Mouse (Mus musculus) kidney, postnatal 0 days (tissue): ENCODE measurements around the gene Ccl6. TPM values are rescaled to one million over a fixed set of nuclear protein-coding genes. Genes with fewer than 3 reads are reported as not detected.

ENCODE experiments used
- ATAC-seq: fragments of 200-750 bp; cut with Nextera tagmentation; replicated peaks from 2 replicates; pipeline ENCODE4 v1.8.0; 2017; ENCODE audit warnings: low read depth, moderate number of reproducible peaks, moderate TSS enrichment, moderate library complexity; ENCODE audit not compliant: low FRiP score
- DNase-seq: peaks from one replicate; pipeline ENCODE4 v3.0.0-alpha.2; 2016; ENCODE audit warnings: low spot score
- H3K27ac ChIP-seq: fragments of 300-500 bp; sonication (generic); 2 replicates; pipeline ENCODE4 v1.5.1; 2014; ENCODE audit warnings: mild to moderate bottlenecking
- H3K27me3 ChIP-seq: fragments of 300-500 bp; sonication (generic); 2 replicates; pipeline ENCODE4 v1.6.1; 2014; ENCODE audit warnings: low read length, mixed read lengths; ENCODE audit not compliant: insufficient read depth
- H3K36me3 ChIP-seq: fragments of 300-500 bp; sonication (generic); 2 replicates; pipeline ENCODE4 v1.6.1; 2014; ENCODE audit warnings: low read length, mixed read lengths; ENCODE audit not compliant: insufficient read depth
- H3K4me1 ChIP-seq: fragments of 300-500 bp; sonication (generic); replicated peaks from 2 replicates; pipeline ENCODE4 v1.6.1; 2014; ENCODE audit warnings: antibody characterized with exemption, low read length, mixed read lengths; ENCODE audit not compliant: insufficient read depth
- H3K4me2 ChIP-seq: fragments of 300-500 bp; sonication (generic); 2 replicates; pipeline ENCODE4 v1.6.1; 2014; ENCODE audit warnings: mild to moderate bottlenecking, low read length, moderate library complexity, mixed read lengths
- H3K4me3 ChIP-seq: fragments of 300-500 bp; sonication (generic); replicated peaks from 2 replicates; pipeline ENCODE4 v1.5.1; 2014; ENCODE audit warnings: low read depth, low read length
- H3K9ac ChIP-seq: fragments of 300-500 bp; sonication (generic); 2 replicates; pipeline ENCODE4 v1.6.1; 2014; ENCODE audit warnings: low read depth, low read length
- H3K9me3 ChIP-seq: fragments of 300-500 bp; sonication (generic); replicated peaks from 2 replicates; pipeline ENCODE4 v1.6.1; 2016; ENCODE audit warnings: low read length, inconsistent platforms, mixed read lengths
- CTCF ChIP-seq: IDR thresholded peaks from 2 replicates; pipeline ENCODE4 v1.5.1; 2016; ENCODE audit warnings: antibody characterized with exemption, low read depth, mild to moderate bottlenecking, moderate library complexity
- WGBS: fragments of 180-500 bp; shearing (Covaris S2); extraction: QIAGEN DNeasy Blood & Tissue Kit; methylation state at CpG from one replicate; pipeline ENCODE4 v1.1.7; 2014; 5-methylcytosine and 5-hydroxymethylcytosine counted together
- polyA plus RNA-seq: library from polyadenylated mRNA; unstranded; fragments of >200 nt; fragmentation: Nextera tagmentation; extraction: Ambion mirVana; gene quantifications from 2 replicates; pipeline ENCODE4 v1.2.1, GENCODE M21; 2015

Ccl6 gene
- polyA plus RNA-seq = 9.5 and 12.0 TPM in 2 replicates

DNA sequence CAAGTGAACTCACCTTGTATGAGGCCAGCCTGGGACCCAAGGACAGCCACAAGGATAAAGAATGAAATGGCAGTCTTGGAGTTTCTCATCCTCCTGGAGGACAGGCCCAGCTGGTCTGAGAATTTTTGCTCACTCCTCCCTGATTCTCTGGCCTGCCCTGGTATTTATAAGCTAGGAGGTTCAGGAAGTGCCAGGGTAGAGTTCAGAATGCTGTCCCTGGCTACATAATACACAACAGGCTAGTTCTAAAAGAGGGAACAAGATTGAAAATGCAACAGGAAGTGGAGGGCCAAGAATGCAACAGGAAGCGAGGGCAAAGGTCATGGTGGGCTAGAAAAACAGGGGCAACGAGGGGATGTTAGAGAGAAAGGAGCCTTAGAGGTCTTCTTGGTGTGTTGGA lies at the start of gene Ccl6:
Ccl6 (minus strand) TSS at position 235 of the 400 bp plus-strand sequence.
- Histone ChIP-seq H3K9ac (no peak within 1 kb of the TSS), H3K9me3 (no peaks in the 10 kb centered on the region), H3K4me3 (no peak within 1 kb of the TSS), H3K4me1 (no peaks in the 10 kb centered on the region), H3K36me3 (no peaks in the 10 kb centered on the region), H3K27me3 (no peaks in the 10 kb centered on the region), H3K27ac (no peak within 1 kb of the TSS), H3K4me2 (no peak within 1 kb of the TSS)
- ATAC-seq = no peak
- 51% methylated on average over 2 of the region's 2 CpGs for WGBS
- TF ChIP-seq CTCF = no peak
- peak; percentile 12 for DNase-seq

DNA sequence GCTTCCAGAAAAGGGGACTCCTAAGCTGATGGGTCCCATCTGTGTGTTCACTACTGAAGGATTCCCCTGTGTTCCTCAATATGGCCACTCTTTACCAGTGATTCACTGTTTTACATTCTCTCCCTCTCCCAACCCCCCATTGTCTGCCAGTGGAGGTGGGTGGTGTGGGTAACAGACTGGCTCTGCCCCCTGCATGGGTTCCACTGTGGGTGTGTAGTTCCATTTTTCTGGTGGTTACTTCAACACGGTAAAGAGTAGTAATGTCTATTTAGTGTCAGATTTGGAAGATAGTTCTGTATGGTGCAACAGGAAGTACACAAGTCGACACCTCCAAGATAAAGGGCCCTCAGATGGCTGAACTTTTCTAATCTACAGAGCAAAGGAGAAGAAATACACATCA lies 48.3 kb upstream of the Ccl6 start:
- Histone ChIP-seq H3K27me3 (no peaks in the 10 kb centered on the region), H3K4me1 (no peaks in the 10 kb centered on the region; the same call in 1 of the 2 replicates), H3K9me3 (no peaks in the 10 kb centered on the region), H3K27ac (no peak overlapping the region), H3K4me3 (no peak overlapping the region), H3K9ac (no peak overlapping the region), H3K36me3 (no peaks in the 10 kb centered on the region), H3K4me2 (no peak overlapping the region)
- 59% methylated on average over 2 of the region's 2 CpGs for WGBS
- ATAC-seq = no peak
- no peak for TF ChIP-seq CTCF
- no peak for DNase-seq

DNA sequence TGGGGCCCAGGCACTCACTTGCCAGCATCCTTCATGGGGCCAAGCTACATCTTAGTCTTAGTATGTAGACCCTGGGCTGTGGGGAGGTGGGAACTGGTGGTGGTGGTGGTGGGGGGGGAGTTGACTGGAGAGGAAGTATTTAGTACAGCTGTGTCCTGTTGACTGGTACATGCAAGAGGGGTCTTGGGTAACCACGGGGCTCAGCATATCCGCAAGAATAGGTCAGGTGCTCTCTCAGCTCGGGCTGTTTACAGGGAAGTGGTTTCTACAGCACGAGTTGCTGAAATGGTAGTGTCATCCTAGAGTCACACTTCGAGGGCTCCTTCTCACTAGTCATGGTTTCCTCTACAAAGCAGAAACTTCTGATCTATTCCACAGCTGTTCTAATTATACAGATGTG lies 47.3 kb upstream of the Ccl6 start:
- Histone ChIP-seq H3K9ac (no peak overlapping the region), H3K4me1 (no peaks in the 10 kb centered on the region; the same call in 1 of the 2 replicates), H3K4me2 (no peak overlapping the region), H3K9me3 (no peaks in the 10 kb centered on the region), H3K27ac (no peak overlapping the region), H3K27me3 (no peaks in the 10 kb centered on the region), H3K36me3 (no peaks in the 10 kb centered on the region), H3K4me3 (no peak overlapping the region)
- no peak for TF ChIP-seq CTCF
- 74% methylated on average over 5 of the region's 5 CpGs for WGBS
- no peak for ATAC-seq
- DNase-seq = no peak

DNA sequence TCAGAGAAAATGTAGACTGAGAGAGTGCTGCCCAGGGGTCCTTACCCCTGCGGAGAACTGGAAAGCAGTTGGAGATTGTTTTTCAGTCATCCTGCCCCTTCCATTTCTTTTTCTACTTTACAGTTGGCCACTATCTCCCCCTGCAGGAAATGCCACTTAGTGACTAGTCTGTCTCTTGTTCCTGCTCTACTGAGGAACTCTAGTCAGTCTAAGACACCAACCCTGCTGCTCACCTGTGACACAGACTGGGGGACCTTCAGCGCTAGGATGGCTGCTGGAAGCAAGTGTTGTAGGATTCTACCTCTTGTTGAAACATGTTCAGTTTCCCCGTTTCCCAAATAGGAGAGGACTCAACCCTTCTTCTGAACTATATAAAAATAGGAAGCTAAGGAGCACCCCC lies 46.6 kb upstream of the Ccl6 start:
- Histone ChIP-seq H3K27me3 (no peaks in the 10 kb centered on the region), H3K36me3 (no peaks in the 10 kb centered on the region), H3K4me1 (no peaks in the 10 kb centered on the region; the same call in 1 of the 2 replicates), H3K27ac (no peak overlapping the region), H3K4me3 (no peak overlapping the region), H3K9ac (no peak overlapping the region), H3K9me3 (no peaks in the 10 kb centered on the region), H3K4me2 (no peak overlapping the region)
- WGBS = 80% methylated on average over 3 of the region's 3 CpGs
- DNase-seq (peak; percentile 32), ATAC-seq (no peak)
- peak; percentile 61 for TF ChIP-seq CTCF

DNA sequence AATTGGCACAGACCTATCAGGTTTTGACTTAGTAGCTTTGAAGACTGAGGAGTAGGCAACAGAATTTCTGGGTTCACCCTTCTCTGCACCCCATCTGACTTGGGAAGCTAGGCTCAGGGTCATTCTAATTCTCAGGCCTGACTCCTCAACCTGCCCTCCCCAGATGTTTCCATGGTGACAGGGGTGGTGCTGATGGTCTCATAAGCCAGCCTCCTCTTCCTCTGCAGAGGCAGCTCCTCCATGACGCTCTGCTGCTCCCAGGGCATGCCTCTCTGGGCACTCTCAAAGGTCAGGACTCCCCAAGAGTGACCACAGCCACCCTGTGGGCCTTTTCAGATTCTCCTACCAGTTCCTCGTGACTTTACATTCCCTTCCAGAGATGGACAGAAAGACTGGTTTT lies 46.0 kb upstream of the Ccl6 start:
- no peak for DNase-seq
- Histone ChIP-seq H3K9ac (no peak overlapping the region), H3K27me3 (no peaks in the 10 kb centered on the region), H3K4me3 (no peak overlapping the region), H3K4me2 (no peak overlapping the region), H3K27ac (no peak overlapping the region), H3K36me3 (no peaks in the 10 kb centered on the region), H3K4me1 (no peaks in the 10 kb centered on the region; the same call in 1 of the 2 replicates), H3K9me3 (no peaks in the 10 kb centered on the region)
- TF ChIP-seq CTCF = no peak
- no peak for ATAC-seq
- 49% methylated on average over 2 of the region's 2 CpGs for whole genome bisulfite sequencing

DNA sequence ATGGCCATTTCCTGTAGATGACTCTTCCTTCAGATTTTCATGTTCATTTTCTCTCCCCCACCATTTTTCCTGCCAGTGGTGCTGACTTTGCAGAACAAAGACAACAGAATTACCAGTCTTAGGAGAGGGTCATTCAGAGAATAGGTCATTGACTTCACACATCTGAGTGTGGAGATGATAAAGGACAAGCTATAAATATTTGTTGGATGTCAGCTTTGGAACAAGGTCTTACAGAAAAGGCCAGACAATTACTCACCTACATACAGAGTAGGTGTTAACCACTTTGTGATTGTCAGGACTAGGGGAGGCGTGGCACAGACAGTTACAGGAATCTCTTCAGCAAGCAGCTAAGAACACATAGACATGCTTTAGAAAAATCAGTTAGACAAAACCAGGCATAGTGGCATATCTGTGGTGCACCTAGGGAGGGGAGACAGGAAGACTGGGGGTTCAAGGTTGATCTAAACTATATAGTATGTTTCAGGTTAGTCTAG lies 43.9 kb upstream of the Ccl6 start:
- Histone ChIP-seq H3K9ac (no peak overlapping the region), H3K36me3 (no peaks in the 10 kb centered on the region), H3K4me3 (no peak overlapping the region), H3K9me3 (no peaks in the 10 kb centered on the region), H3K27ac (no peak overlapping the region), H3K4me2 (no peak overlapping the region), H3K27me3 (no peaks in the 10 kb centered on the region), H3K4me1 (no peaks in the 10 kb centered on the region)
- DNase-seq (no peak), ATAC-seq (no peak)
- WGBS = 78% methylated on average over 1 of the region's 1 CpGs
- no peak for TF ChIP-seq CTCF

DNA sequence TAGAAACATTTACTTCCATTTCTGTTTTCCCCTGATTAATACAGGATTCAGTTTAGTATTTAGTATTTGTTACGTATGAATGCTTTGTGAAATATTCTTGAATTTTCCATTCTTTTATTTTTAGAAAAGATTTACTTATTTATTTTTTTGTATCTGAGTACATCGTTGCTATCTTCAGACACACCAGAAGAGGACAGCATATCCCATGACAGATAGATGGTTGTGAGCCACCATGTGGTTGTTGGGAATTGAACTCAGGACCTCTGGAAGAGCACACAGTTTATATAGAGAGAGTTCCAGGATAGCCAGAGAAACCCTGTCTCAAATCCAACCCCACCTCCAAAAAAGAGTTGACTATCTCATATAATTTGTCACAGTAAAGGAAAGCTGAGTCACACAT lies 42.0 kb upstream of the Ccl6 start:
- H3K4me3 ChIP-seq = no peak overlapping the region
- H3K27me3 ChIP-seq = no peaks in the 10 kb centered on the region
- DNase-seq = no peak
- H3K9ac ChIP-seq = no peak overlapping the region
- TF ChIP-seq CTCF = no peak
- no peak overlapping the region for H3K4me2 ChIP-seq
- H3K4me1 ChIP-seq = no peaks in the 10 kb centered on the region
- H3K27ac ChIP-seq = no peak overlapping the region
- WGBS = 99% methylated on average over 2 of the region's 2 CpGs
- ATAC-seq = no peak
- H3K9me3 ChIP-seq = no peaks in the 10 kb centered on the region
- H3K36me3 ChIP-seq = no peaks in the 10 kb centered on the region
